Mouse (Mus musculus): ENCODE data around the gene Lyve1. TPM values are rescaled to one million over a fixed set of nuclear protein-coding genes. Genes with fewer than 3 reads are reported as not detected.

Gene Lyve1
- polyA plus RNA-seq, 1 experiment from 2014 or later = 14.6 TPM

GRCm38 (mm10) chr7:110807460-110808030 is 55.5 kb downstream of the Lyve1 start:
- Histone ChIP-seq H3K9me3 (no peaks in the 10 kb centered on the region), H3K36me3 (peaks cover 6% of the 10 kb centered on the region; the same call in 1 of the 2 replicates), H3K4me1 (peaks cover 11% of the 10 kb centered on the region), H3K4me3 (no peak overlapping the region), H3K27ac (no peak overlapping the region), H3K27me3 (no peaks in the 10 kb centered on the region), H3K9ac (no peak overlapping the region), H3K4me2 (no peak overlapping the region)
- WGBS = 86% methylated on average over 13 of the region's 13 CpGs
- 0 out of 2 replicates have a peak, but pooled peaks have one; percentile 21 for ATAC-seq (ENCODE audit: insufficient number of reproducible peaks, low FRiP score, low TSS enrichment, low read depth)

GRCm38 (mm10) chr7:110804266-110804665 is 58.8 kb downstream of the Lyve1 start:
- no peak for ATAC-seq (ENCODE audit: insufficient number of reproducible peaks, low FRiP score, low TSS enrichment, low read depth)
- no peaks in the 10 kb centered on the region for H3K27me3 ChIP-seq
- no peak overlapping the region for H3K27ac ChIP-seq
- H3K36me3 ChIP-seq = peaks cover 3% of the 10 kb centered on the region; the same call in 1 of the 2 replicates
- no peak overlapping the region for H3K4me2 ChIP-seq
- H3K4me3 ChIP-seq = no peak overlapping the region
- H3K9ac ChIP-seq = no peak overlapping the region
- H3K9me3 ChIP-seq = no peaks in the 10 kb centered on the region
- WGBS = 61% methylated on average over 3 of the region's 3 CpGs
- peaks cover 11% of the 10 kb centered on the region for H3K4me1 ChIP-seq

- Histone ChIP-seq H3K9me3 (no peaks in the 10 kb centered on the region), H3K4me3 (no peak overlapping the region), H3K27ac (no peak overlapping the region), H3K27me3 (no peaks in the 10 kb centered on the region), H3K4me1 (peaks cover 10% of the 10 kb centered on the region; the same call in 1 of the 2 replicates), H3K36me3 (peaks cover 3% of the 10 kb centered on the region; the same call in 1 of the 2 replicates), H3K4me2 (no peak overlapping the region), H3K9ac (no peak overlapping the region)
- WGBS = 91% methylated on average over 10 of the region's 10 CpGs
- ATAC-seq (ENCODE audit: insufficient number of reproducible peaks, low FRiP score, low TSS enrichment, low read depth) = no peak
Measured at GRCm38 (mm10) chr7:110803131-110803530, 59.9 kb downstream of the Lyve1 start.

GRCm38 (mm10) chr7:110801028-110801427 is 62.0 kb downstream of the Lyve1 start:
- under 1% methylated on average over 4 of the region's 4 CpGs for WGBS
- no peak for ATAC-seq (ENCODE audit: insufficient number of reproducible peaks, low FRiP score, low TSS enrichment, low read depth)
- no peaks in the 10 kb centered on the region for H3K9me3 ChIP-seq

More at GRCm38 (mm10) chr7:110801028-110801427, 62.0 kb downstream of the Lyve1 start:
- H3K9ac ChIP-seq = no peak overlapping the region
- 0 out of 2 replicates have a peak, but pooled peaks cover 3% of the 10 kb centered on the region for H3K36me3 ChIP-seq
- no peaks in the 10 kb centered on the region for H3K27me3 ChIP-seq
- no peak overlapping the region for H3K4me3 ChIP-seq
- H3K27ac ChIP-seq = no peak overlapping the region
- no peak overlapping the region for H3K4me2 ChIP-seq
- peaks cover 19% of the 10 kb centered on the region for H3K4me1 ChIP-seq

Small RNA genes within 50 kb of the gene (microRNA-seq; reads per million reads assigned to microRNA genes)
- not detected for gene Gm47282

Other genes starting within 250 kb of the Lyve1 start
- 26.2 and 29.2 TPM in 2 replicates for gene Sbf2, start 248.3 kb downstream of the Lyve1 start, polyA plus RNA-seq (2015; fragmentation: Nextera tagmentation; extraction: Ambion mirVana)
- gene Adm, start 235.6 kb downstream of the Lyve1 start, polyA plus RNA-seq (2015; fragmentation: Nextera tagmentation; extraction: Ambion mirVana) = 7.3 and 7.7 TPM in 2 replicates
- gene Ampd3, start 95.0 kb downstream of the Lyve1 start, polyA plus RNA-seq (2015; fragmentation: Nextera tagmentation; extraction: Ambion mirVana) = 13.9 and 15.0 TPM in 2 replicates
- gene Rnf141, start 18.8 kb downstream of the Lyve1 start, polyA plus RNA-seq (2015; fragmentation: Nextera tagmentation; extraction: Ambion mirVana) = 18.6 and 24.4 TPM in 2 replicates
- 0.96 and 1.8 TPM in 2 replicates for gene Mrvi1, start 119.2 kb upstream of the Lyve1 start, polyA plus RNA-seq (2015; fragmentation: Nextera tagmentation; extraction: Ambion mirVana)
- 62.1 and 62.7 TPM in 2 replicates for gene Ctr9, start 165.7 kb upstream of the Lyve1 start, polyA plus RNA-seq (2015; fragmentation: Nextera tagmentation; extraction: Ambion mirVana)
- 697 and 725 TPM in 2 replicates for gene Eif4g2, start 219.8 kb upstream of the Lyve1 start, polyA plus RNA-seq (2015; fragmentation: Nextera tagmentation; extraction: Ambion mirVana)